Mouse (Mus musculus): ENCODE results near the gene Hsdl2. TPM values are rescaled to one million over a fixed set of nuclear protein-coding genes. Genes with fewer than 3 reads are reported as not detected.
A peak's percentile ranks its signal among the peaks of the same experiment; 100 is the strongest.

Gene Hsdl2
- polyA plus RNA-seq, 1 experiment from 2014 or later = 29.9 TPM

DNA sequence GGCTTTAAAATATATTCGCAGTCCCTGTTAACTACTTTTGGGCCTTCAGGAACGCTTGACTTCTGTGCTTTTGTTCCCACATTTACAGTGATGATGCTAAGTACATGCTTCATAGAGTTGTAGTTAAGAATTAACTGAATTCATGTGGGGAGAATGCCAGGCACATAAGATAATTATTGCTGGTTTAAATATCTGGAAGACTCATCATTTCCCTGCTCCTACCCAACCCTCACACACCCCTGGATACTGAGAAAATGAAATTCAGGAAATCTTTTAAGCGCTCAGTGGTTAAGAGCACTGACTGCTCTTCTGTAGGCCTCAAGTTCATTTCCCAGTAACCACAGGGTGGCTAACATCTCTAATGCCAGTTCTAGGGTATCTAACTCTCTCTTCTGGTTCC is 60.7 kb downstream of the Hsdl2 start:
- Histone ChIP-seq H3K4me1 (peaks cover 10% of the 10 kb centered on the region; the same call in 1 of the 2 replicates), H3K4me2 (no peak overlapping the region), H3K27ac (no peak overlapping the region), H3K9me3 (no peaks in the 10 kb centered on the region), H3K4me3 (no peak overlapping the region), H3K27me3 (replicated peaks) (no peaks in the 10 kb centered on the region), H3K36me3 (replicated peaks) (no peaks in the 10 kb centered on the region), H3K9ac (no peak overlapping the region)
- ATAC-seq (replicated peaks) = no peak
- WGBS = 91% methylated on average over 3 of the region's 3 CpGs

GRCm38 (mm10) chr4:59642657-59643056 is 61.3 kb downstream of the Hsdl2 start:
- Histone ChIP-seq H3K27me3 (replicated peaks) (no peaks in the 10 kb centered on the region), H3K9ac (no peak overlapping the region), H3K4me2 (no peak overlapping the region), H3K4me3 (no peak overlapping the region), H3K36me3 (replicated peaks) (no peaks in the 10 kb centered on the region), H3K27ac (no peak overlapping the region), H3K9me3 (no peaks in the 10 kb centered on the region), H3K4me1 (peaks cover 10% of the 10 kb centered on the region; the same call in 1 of the 2 replicates)
- ATAC-seq (replicated peaks) = no peak
- 89% methylated on average over 2 of the region's 2 CpGs for WGBS

- Histone ChIP-seq H3K4me2 (no peak overlapping the region), H3K4me3 (no peak overlapping the region), H3K36me3 (replicated peaks) (no peaks in the 10 kb centered on the region), H3K27me3 (replicated peaks) (no peaks in the 10 kb centered on the region), H3K9me3 (no peaks in the 10 kb centered on the region), H3K4me1 (peaks cover 10% of the 10 kb centered on the region; the same call in 1 of the 2 replicates), H3K27ac (peak overlapping the region; percentile 34; the same call in 1 of the 2 replicates), H3K9ac (no peak overlapping the region)
- WGBS = 94% methylated on average over 3 of the region's 3 CpGs
- ATAC-seq (replicated peaks) = no peak
Observed at GRCm38 (mm10) chr4:59644431-59644830, 63.1 kb downstream of the Hsdl2 start.

GRCm38 (mm10) chr4:59644992-59645391 is 63.6 kb downstream of the Hsdl2 start:
- ATAC-seq (replicated peaks) = peak; percentile 59; the same call in 1 of the 2 replicates
- H3K27me3 ChIP-seq (replicated peaks) = no peaks in the 10 kb centered on the region
- H3K36me3 ChIP-seq (replicated peaks) = no peaks in the 10 kb centered on the region
- no peak overlapping the region for H3K9ac ChIP-seq
- peaks cover 10% of the 10 kb centered on the region; the same call in 1 of the 2 replicates for H3K4me1 ChIP-seq
- no peak overlapping the region for H3K4me2 ChIP-seq
- WGBS = 45% methylated on average over 4 of the region's 4 CpGs
- H3K9me3 ChIP-seq = no peaks in the 10 kb centered on the region
- no peak overlapping the region for H3K4me3 ChIP-seq
- no peak overlapping the region; the same call in 1 of the 2 replicates for H3K27ac ChIP-seq

GRCm38 (mm10) chr4:59645610-59646009 is 64.2 kb downstream of the Hsdl2 start:
- Histone ChIP-seq H3K4me2 (no peak overlapping the region), H3K36me3 (replicated peaks) (no peaks in the 10 kb centered on the region), H3K27me3 (replicated peaks) (no peaks in the 10 kb centered on the region), H3K27ac (no peak overlapping the region), H3K4me3 (no peak overlapping the region), H3K9ac (no peak overlapping the region), H3K4me1 (peaks cover 10% of the 10 kb centered on the region; the same call in 1 of the 2 replicates), H3K9me3 (no peaks in the 10 kb centered on the region)
- no peak for ATAC-seq (replicated peaks)
- WGBS = 94% methylated on average over 2 of the region's 2 CpGs

- WGBS = 97% methylated on average over 10 of the region's 10 CpGs
- H3K36me3 ChIP-seq (replicated peaks) = no peaks in the 10 kb centered on the region
- H3K9ac ChIP-seq = no peak overlapping the region
- H3K4me1 ChIP-seq = peaks cover 10% of the 10 kb centered on the region; the same call in 1 of the 2 replicates
- no peak overlapping the region for H3K4me2 ChIP-seq
- no peak for ATAC-seq (replicated peaks)
- no peaks in the 10 kb centered on the region for H3K9me3 ChIP-seq
- H3K4me3 ChIP-seq = no peak overlapping the region
- H3K27ac ChIP-seq = no peak overlapping the region
- no peaks in the 10 kb centered on the region for H3K27me3 ChIP-seq (replicated peaks)
Observed at GRCm38 (mm10) chr4:59646020-59646696, 64.8 kb downstream of the Hsdl2 start.

- Histone ChIP-seq H3K36me3 (replicated peaks) (no peaks in the 10 kb centered on the region), H3K27me3 (replicated peaks) (no peaks in the 10 kb centered on the region), H3K27ac (no peak overlapping the region), H3K9ac (no peak overlapping the region), H3K4me1 (0 out of 2 replicates have a peak, but pooled peaks cover 6% of the 10 kb centered on the region), H3K4me2 (no peak overlapping the region), H3K9me3 (no peaks in the 10 kb centered on the region), H3K4me3 (no peak overlapping the region)
- no peak for ATAC-seq (replicated peaks)
- 91% methylated on average over 5 of the region's 5 CpGs for WGBS
Observed at GRCm38 (mm10) chr4:59649119-59649518, 67.8 kb downstream of the Hsdl2 start.

DNA sequence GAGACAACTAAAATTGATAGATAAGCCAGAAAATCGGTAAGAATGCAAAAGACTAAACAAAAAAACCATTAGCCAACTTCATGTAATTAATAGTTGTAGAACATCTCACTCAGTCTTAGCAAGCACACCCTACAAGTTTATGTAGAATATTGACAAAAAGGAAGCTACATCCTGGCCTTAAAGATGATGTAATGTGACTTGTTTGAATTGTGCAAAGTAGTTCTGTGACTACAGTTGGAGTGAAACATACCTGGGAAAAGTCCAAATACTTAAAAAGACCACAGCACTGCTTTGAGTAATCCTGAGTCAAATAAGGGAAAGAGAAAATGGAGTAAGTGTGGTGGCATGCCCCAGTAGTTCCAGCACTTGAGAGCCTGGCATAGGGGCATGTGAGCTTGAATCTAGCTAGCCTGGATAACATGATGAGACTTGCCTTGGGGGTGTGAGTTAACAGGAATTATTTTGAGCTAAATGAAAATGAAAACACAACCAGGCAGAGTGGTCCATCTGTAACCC is 70.9 kb downstream of the Hsdl2 start:
- no peak overlapping the region for H3K27ac ChIP-seq
- H3K9ac ChIP-seq = no peak overlapping the region
- no peaks in the 10 kb centered on the region for H3K27me3 ChIP-seq (replicated peaks)
- H3K4me3 ChIP-seq = no peak overlapping the region
- H3K4me2 ChIP-seq = no peak overlapping the region
- H3K9me3 ChIP-seq = no peaks in the 10 kb centered on the region
- no peaks in the 10 kb centered on the region; the same call in 1 of the 2 replicates for H3K4me1 ChIP-seq
- ATAC-seq (replicated peaks) = no peak
- H3K36me3 ChIP-seq (replicated peaks) = no peaks in the 10 kb centered on the region
- 95% methylated on average over 1 of the region's 1 CpGs for WGBS

- ATAC-seq (replicated peaks) = peak; percentile 25; the same call in 1 of the 2 replicates
- 73% methylated on average over 5 of the region's 5 CpGs for WGBS
- no peaks in the 10 kb centered on the region; the same call in 1 of the 2 replicates for H3K4me1 ChIP-seq
Observed at GRCm38 (mm10) chr4:59656061-59656642, 74.8 kb downstream of the Hsdl2 start.

DNA sequence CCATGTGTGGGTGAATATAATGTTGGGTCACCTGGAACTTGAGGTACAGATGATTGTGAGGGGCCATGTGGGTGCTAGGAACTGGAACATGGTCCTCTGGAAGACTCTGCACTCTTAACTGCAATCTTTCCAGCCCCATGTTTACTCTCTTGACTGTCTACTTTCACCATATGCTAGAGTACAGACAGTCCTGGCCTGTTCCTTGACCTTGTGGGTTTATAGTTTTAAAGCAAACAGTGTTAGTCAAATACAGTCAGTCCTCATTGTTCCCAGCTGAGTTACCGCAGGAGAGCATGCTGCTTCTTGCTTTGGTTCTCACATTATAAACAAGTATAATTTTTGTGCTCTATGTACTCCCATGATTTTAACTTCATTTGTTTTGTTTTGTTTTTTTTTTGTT is 80.8 kb downstream of the Hsdl2 start:
- WGBS = 92% methylated on average over 1 of the region's 1 CpGs
- Histone ChIP-seq H3K9ac (no peak overlapping the region), H3K9me3 (no peaks in the 10 kb centered on the region), H3K36me3 (replicated peaks) (no peaks in the 10 kb centered on the region), H3K4me1 (no peaks in the 10 kb centered on the region), H3K4me3 (no peak overlapping the region), H3K27me3 (replicated peaks) (no peaks in the 10 kb centered on the region), H3K27ac (no peak overlapping the region), H3K4me2 (no peak overlapping the region)
- ATAC-seq (replicated peaks) = no peak

More at GRCm38 (mm10) chr4:59656061-59656642, 74.8 kb downstream of the Hsdl2 start:
- no peak overlapping the region for H3K4me3 ChIP-seq
- H3K4me2 ChIP-seq = no peak overlapping the region
- H3K27ac ChIP-seq = no peak overlapping the region
- H3K9ac ChIP-seq = no peak overlapping the region
- no peaks in the 10 kb centered on the region for H3K27me3 ChIP-seq (replicated peaks)
- no peaks in the 10 kb centered on the region for H3K9me3 ChIP-seq
- H3K36me3 ChIP-seq (replicated peaks) = no peaks in the 10 kb centered on the region

DNA sequence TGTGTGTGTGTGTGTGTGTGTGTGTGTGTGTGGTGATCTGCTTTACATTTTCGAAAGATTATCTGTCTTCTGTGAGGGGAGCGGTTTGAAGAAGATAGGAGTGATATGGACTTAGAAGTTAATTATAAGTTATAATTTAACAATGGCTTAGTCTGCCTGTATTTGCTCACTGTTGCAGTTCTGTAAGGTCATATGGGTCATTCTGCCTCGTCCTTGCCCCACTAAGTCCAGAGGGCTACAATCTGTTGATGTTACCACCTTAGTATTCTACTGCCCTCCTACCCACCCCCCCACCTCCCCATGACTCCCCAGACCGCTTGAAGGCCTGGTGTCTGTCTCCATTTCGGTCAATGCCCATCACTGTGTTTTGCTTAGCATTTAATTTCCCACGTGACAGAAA is 82.1 kb downstream of the Hsdl2 start:
- H3K9me3 ChIP-seq = no peaks in the 10 kb centered on the region
- ATAC-seq (replicated peaks) = no peak
- 94% methylated on average over 6 of the region's 6 CpGs for WGBS

DNA sequence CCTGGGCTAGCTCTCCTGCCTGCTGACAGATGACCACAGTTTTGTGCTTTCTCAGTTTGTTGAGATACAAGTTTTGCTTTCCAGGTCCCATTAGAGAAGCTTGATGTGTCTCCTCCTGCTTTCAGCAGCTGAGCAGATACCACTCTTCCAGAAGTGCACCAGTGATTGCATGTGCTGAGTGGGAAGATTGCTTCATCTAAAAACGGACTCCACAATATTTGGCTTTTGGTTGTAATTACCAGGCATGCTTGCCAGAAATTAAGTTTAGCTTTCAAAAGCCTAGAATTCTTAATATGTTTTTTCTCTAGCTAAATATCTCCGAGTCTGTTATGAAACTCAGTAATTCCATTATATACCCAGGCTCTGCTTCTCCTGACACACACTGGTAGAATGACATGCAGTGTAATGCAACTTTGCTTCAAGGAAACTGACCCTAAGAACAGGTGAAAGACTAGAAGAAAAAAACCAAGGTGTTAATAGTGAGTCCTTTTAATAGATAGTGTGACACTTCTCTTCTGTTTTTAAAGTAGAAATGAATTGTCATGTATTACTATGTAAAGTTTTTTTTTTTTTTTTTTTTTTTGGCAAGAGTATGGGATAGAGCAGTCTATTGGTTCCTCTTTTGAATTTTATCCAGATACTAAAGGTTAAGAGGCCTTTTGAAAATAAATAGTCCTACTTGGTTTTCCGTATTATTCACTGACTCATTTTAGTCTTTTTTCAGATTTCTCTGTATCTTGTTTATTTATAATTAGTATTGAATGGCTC is 85.4 kb downstream of the Hsdl2 start:
- ATAC-seq (replicated peaks) = no peak
- H3K4me3 ChIP-seq = no peak overlapping the region
- no peaks in the 10 kb centered on the region for H3K27me3 ChIP-seq (replicated peaks)
- H3K4me2 ChIP-seq = no peak overlapping the region
- no peak overlapping the region for H3K27ac ChIP-seq
- H3K4me1 ChIP-seq = no peaks in the 10 kb centered on the region
- WGBS = 84% methylated on average over 3 of the region's 3 CpGs
- H3K9ac ChIP-seq = no peak overlapping the region
- H3K36me3 ChIP-seq (replicated peaks) = no peaks in the 10 kb centered on the region
- no peaks in the 10 kb centered on the region for H3K9me3 ChIP-seq

More for the DNA sequence above, 82.1 kb downstream of the Hsdl2 start:
- Histone ChIP-seq H3K27me3 (replicated peaks) (no peaks in the 10 kb centered on the region), H3K4me3 (no peak overlapping the region), H3K36me3 (replicated peaks) (no peaks in the 10 kb centered on the region), H3K9ac (no peak overlapping the region), H3K4me1 (no peaks in the 10 kb centered on the region), H3K27ac (no peak overlapping the region), H3K4me2 (no peak overlapping the region)
